Mouse (Mus musculus) testis, adult 2 months (tissue): ENCODE measurements at regions not wholly inside any gene's neighbourhood (a gene's known extent, or its start where the extent isn't known, plus 50 kb on each side); places are given as distances from the start of the nearest gene placed in this dataset.

Experiments
- CTCF ChIP-seq: fragments of 200-500 bp; IDR thresholded peaks from 2 replicates; pipeline ENCODE4 v1.5.1; 2012; ENCODE audit warnings: low read depth, mild to moderate bottlenecking, inconsistent platforms, low read length, moderate library complexity; ENCODE audit not compliant: control insufficient read depth, insufficient read depth, insufficient replicate concordance
- POLR2A ChIP-seq: fragments of 200-500 bp; IDR thresholded peaks from 2 replicates; pipeline ENCODE4 v1.6.1; 2012; ENCODE audit warnings: low read depth, mild to moderate bottlenecking, inconsistent platforms, low read length, moderate library complexity; ENCODE audit not compliant: control insufficient read depth

GRCm38 (mm10) chr8:9025872-9026271 is 335.6 kb upstream of the Arglu1 start:
- TF ChIP-seq CTCF (no peak), POLR2A (no peak)
